Mouse (Mus musculus) thymus, adult 2 months (tissue): ENCODE measurements around the gene Hist1h2bc.

Experiments used
- CTCF ChIP-seq: fragments of 200-500 bp; IDR thresholded peaks from 2 replicates; pipeline ENCODE4 v1.5.1; 2012; ENCODE audit warnings: mild to moderate bottlenecking, control low read depth, low read length, moderate library complexity, borderline replicate concordance; ENCODE audit not compliant: control insufficient read depth, poor library complexity, insufficient read depth; ENCODE audit errors: extremely low read depth
- POLR2A ChIP-seq: fragments of 200-500 bp; IDR thresholded peaks from 2 replicates; pipeline ENCODE4 v1.6.1; 2012; ENCODE audit warnings: mild to moderate bottlenecking, low read length, control low read depth, moderate library complexity; ENCODE audit not compliant: control insufficient read depth, poor library complexity, insufficient read depth; ENCODE audit errors: extremely low read depth

DNA sequence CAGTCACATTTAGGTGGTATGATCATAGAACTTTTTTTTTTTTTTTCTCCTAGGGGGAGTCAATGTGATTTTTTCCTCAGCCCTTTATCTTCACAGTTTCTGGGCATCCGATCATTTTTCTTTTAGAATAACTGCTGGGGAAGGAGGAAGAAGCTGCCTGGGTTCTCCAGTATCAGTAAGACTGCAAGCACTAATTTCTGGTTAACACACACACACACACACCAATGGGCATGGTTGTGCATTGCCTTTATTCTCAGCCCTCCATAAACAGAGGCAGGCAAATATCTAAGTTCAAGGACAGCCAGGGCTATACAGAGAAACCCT lies 1.4 kb upstream of the Hist1h2bc start:
- TF ChIP-seq CTCF (no peak), POLR2A (no peak)
